ENCODE assay signal across 8 mouse cellular contexts in genomic region chr11:85184082-85184481, GRCm38 (mm10). TPM values are rescaled to one million over a fixed set of nuclear protein-coding genes. Genes with fewer than 3 reads are reported as not detected.
DNase-seq lines count a peak whose midpoint lies in the region; ATAC-seq and TF ChIP-seq lines count a peak whose summit lies in the region.

No protein-coding gene starts in this region.

- H3K9ac ChIP-seq in intestine, postnatal 0 days (ENCODE audit: low read depth, low read length), result no peak overlapping the region
- H3K9ac ChIP-seq in intestine, embryonic 15.5 days, result no peak overlapping the region
- no peak overlapping the region for H3K9ac ChIP-seq in ES-Bruce4 (ENCODE audit: low read depth, poor library complexity, severe bottlenecking)

- no peak overlapping the region for H3K4me2 ChIP-seq in intestine, postnatal 0 days (replicated peaks; ENCODE audit: low read depth)
- H3K4me2 ChIP-seq in intestine, embryonic 15.5 days (replicated peaks), result no peak overlapping the region

- H3K4me3 ChIP-seq in intestine, postnatal 0 days (ENCODE audit: low read depth, low read length), result no peak overlapping the region
- no peak overlapping the region for H3K4me3 ChIP-seq in intestine, embryonic 15.5 days (replicated peaks)
- no peak overlapping the region for H3K4me3 ChIP-seq in ES-Bruce4 (ENCODE audit: low read depth, low read length)
- H3K4me3 ChIP-seq in lung, adult 2 months (replicated peaks; ENCODE audit: extremely low read depth, low read depth, low read length), result no peak overlapping the region

- 79% methylated on average over 5 of the region's 5 CpGs for WGBS in intestine, postnatal 0 days
- WGBS in intestine, embryonic 15.5 days, result 67% methylated on average over 5 of the region's 5 CpGs
- WGBS in lung, adult 2 months, result 80% methylated on average over 5 of the region's 5 CpGs

- no peaks in the 10 kb centered on the region for H3K27me3 ChIP-seq in intestine, postnatal 0 days (replicated peaks; ENCODE audit: control insufficient read depth, insufficient read depth, low read length)
- no peaks in the 10 kb centered on the region for H3K27me3 ChIP-seq in intestine, embryonic 15.5 days (replicated peaks)
- no peaks in the 10 kb centered on the region for H3K27me3 ChIP-seq in ES-Bruce4 (ENCODE audit: control insufficient read depth, insufficient read depth, low read length, poor library complexity, severe bottlenecking)
- no peaks in the 10 kb centered on the region for H3K27me3 ChIP-seq in splenic B cell, adult 2 months (ENCODE audit: control insufficient read depth, insufficient read depth, low read length, poor library complexity, severe bottlenecking)

- peaks cover 10% of the 10 kb centered on the region; the same call in 1 of the 2 replicates for H3K36me3 ChIP-seq in intestine, postnatal 0 days (ENCODE audit: control insufficient read depth, insufficient read depth)
- no peaks in the 10 kb centered on the region for H3K36me3 ChIP-seq in intestine, embryonic 15.5 days
- no peaks in the 10 kb centered on the region for H3K36me3 ChIP-seq in ES-Bruce4 (ENCODE audit: control insufficient read depth, insufficient read depth, low read length, poor library complexity, severe bottlenecking)
- no peaks in the 10 kb centered on the region; the same call in 1 of the 2 replicates for H3K36me3 ChIP-seq in splenic B cell, adult 2 months (ENCODE audit: control insufficient read depth, insufficient read depth, low read length, poor library complexity, severe bottlenecking)

- no peak overlapping the region for H3K27ac ChIP-seq in intestine, postnatal 0 days (ENCODE audit: low read depth, low read length)
- H3K27ac ChIP-seq in intestine, embryonic 15.5 days, result no peak overlapping the region
- H3K27ac ChIP-seq in ES-Bruce4 (ENCODE audit: insufficient read depth, low read length), result no peak overlapping the region

- no peaks in the 10 kb centered on the region for H3K9me3 ChIP-seq in intestine, postnatal 0 days (ENCODE audit: control insufficient read depth)
- no peaks in the 10 kb centered on the region for H3K9me3 ChIP-seq in intestine, embryonic 15.5 days
- H3K9me3 ChIP-seq in ES-Bruce4 (replicated peaks; ENCODE audit: control insufficient read depth, insufficient read depth, low read length, poor library complexity, severe bottlenecking), result no peaks in the 10 kb centered on the region

- peak; percentile 47 for DNase-seq in brain, embryonic 14.5 days (ENCODE audit: low read depth)
- peak; percentile 31 for DNase-seq in gonadal fat pad, adult 2 months (ENCODE audit: low read depth)
- DNase-seq in lung, adult 2 months, result peak; percentile 31
- peak; percentile 85 for DNase-seq in splenic B cell, adult 2 months (ENCODE audit: low read depth, low spot score)
- DNase-seq in frontal cortex, postnatal 14 days (ENCODE audit: low spot score in 2 of 2), result no peak

- peak; percentile 73 for TF ChIP-seq CTCF in intestine, postnatal 0 days (IDR thresholded peaks at IDR 0.05; ENCODE audit: low read depth)
- TF ChIP-seq CTCF in ES-Bruce4 (IDR thresholded peaks at IDR 0.05; ENCODE audit: low read depth, low read length), result peak; percentile 30
- TF ChIP-seq CTCF in brain, embryonic 14.5 days (IDR thresholded peaks at IDR 0.05; ENCODE audit: borderline replicate concordance, extremely low read depth, insufficient read depth, insufficient read length), result peak; percentile 39; the same call in 1 of the 2 replicates
- TF ChIP-seq CTCF in lung, adult 2 months (IDR thresholded peaks at IDR 0.05; ENCODE audit: insufficient read depth, low read length), result peak; percentile 17; the same call in 1 of the 2 replicates

- H3K4me1 ChIP-seq in intestine, postnatal 0 days (replicated peaks; ENCODE audit: control insufficient read depth, insufficient read depth, low read length), result no peaks in the 10 kb centered on the region
- peaks cover 3% of the 10 kb centered on the region; the same call in 1 of the 2 replicates for H3K4me1 ChIP-seq in intestine, embryonic 15.5 days (replicated peaks)
- peaks cover 1% of the 10 kb centered on the region for H3K4me1 ChIP-seq in ES-Bruce4 (ENCODE audit: control insufficient read depth, insufficient read depth, low read length)
- peaks cover 7% of the 10 kb centered on the region for H3K4me1 ChIP-seq in lung, adult 2 months (ENCODE audit: control insufficient read depth, insufficient read depth, low read length)

- no peak for TF ChIP-seq EP300 in ES-Bruce4 (IDR thresholded peaks at IDR 0.05; ENCODE audit: insufficient read depth, low read depth, low read length)

- no peak for ATAC-seq in intestine, postnatal 0 days
- no peak for ATAC-seq in intestine, embryonic 15.5 days

- no peak for TF ChIP-seq POLR2A in ES-Bruce4 (IDR thresholded peaks at IDR 0.05; ENCODE audit: insufficient read depth, low read length)
- TF ChIP-seq POLR2A in brain, embryonic 14.5 days (IDR thresholded peaks at IDR 0.05; ENCODE audit: borderline replicate concordance, extremely low read depth, insufficient read depth, insufficient read length, poor library complexity, severe bottlenecking), result no peak
- TF ChIP-seq POLR2A in lung, adult 2 months (IDR thresholded peaks at IDR 0.05; ENCODE audit: borderline replicate concordance, extremely low read depth, low read depth, low read length), result no peak

RNA-seq across cellular contexts. Expression of gene 1700125H20Rik, which starts 13.9 kb away (rescaled TPM):
- polyA plus RNA-seq in intestine, postnatal 0 days (2015; fragmentation: Nextera tagmentation; extraction: Ambion mirVana), result 0.23 and 0.24 TPM in 2 replicates
- polyA plus RNA-seq in intestine, embryonic 15.5 days (2015; fragmentation: Nextera tagmentation; extraction: Ambion mirVana), result not detected in 2 replicates
- polyA plus RNA-seq in ES-Bruce4 (2011; ENCODE audit: insufficient read depth, insufficient read length, low read depth, missing spikeins), result not detected in 2 replicates
- 0.11 and 0.45 TPM in 2 replicates for polyA plus RNA-seq in brain, embryonic 14.5 days (2012; rRNA removed)
- polyA plus RNA-seq in gonadal fat pad, adult 2 months (2012; rRNA removed), result not detected in 2 replicates
- not detected in 2 replicates for polyA plus RNA-seq in lung, adult 2 months (2012; rRNA removed)

RNA-seq across cellular contexts. Expression of gene Usp32, which starts 44.1 kb away (rescaled TPM):
- polyA plus RNA-seq in intestine, postnatal 0 days (2015; fragmentation: Nextera tagmentation; extraction: Ambion mirVana), result 3.5 and 3.7 TPM in 2 replicates
- polyA plus RNA-seq in intestine, embryonic 15.5 days (2015; fragmentation: Nextera tagmentation; extraction: Ambion mirVana), result 3.4 and 4.3 TPM in 2 replicates
- 46.4 and 71.2 TPM in 2 replicates for polyA plus RNA-seq in ES-Bruce4 (2011; ENCODE audit: insufficient read depth, insufficient read length, low read depth, missing spikeins)
- polyA plus RNA-seq in brain, embryonic 14.5 days (2012; rRNA removed), result 20.5 and 31.9 TPM in 2 replicates
- 6.8 and 7.8 TPM in 2 replicates for polyA plus RNA-seq in gonadal fat pad, adult 2 months (2012; rRNA removed)
- polyA plus RNA-seq in lung, adult 2 months (2012; rRNA removed), result 4.4 and 7.9 TPM in 2 replicates

RNA-seq across cellular contexts. Expression of gene Appbp2, which starts 50.8 kb away (rescaled TPM):
- polyA plus RNA-seq in intestine, postnatal 0 days (2015; fragmentation: Nextera tagmentation; extraction: Ambion mirVana), result 17.5 and 19.5 TPM in 2 replicates
- 36.8 and 40.6 TPM in 2 replicates for polyA plus RNA-seq in intestine, embryonic 15.5 days (2015; fragmentation: Nextera tagmentation; extraction: Ambion mirVana)
- 54.6 and 57.9 TPM in 2 replicates for polyA plus RNA-seq in ES-Bruce4 (2011; ENCODE audit: insufficient read depth, insufficient read length, low read depth, missing spikeins)
- polyA plus RNA-seq in brain, embryonic 14.5 days (2012; rRNA removed), result 36.6 and 43.0 TPM in 2 replicates
- polyA plus RNA-seq in gonadal fat pad, adult 2 months (2012; rRNA removed), result 13.2 and 14.9 TPM in 2 replicates
- 10.2 and 11.1 TPM in 2 replicates for polyA plus RNA-seq in lung, adult 2 months (2012; rRNA removed)

Comparison
In these comparisons a context has a peak if more than half of its experiments do, and no peak if none do; other contexts are left out.
1. CTCF ChIP-seq: peak in every context shown above with its lines; median percentile 73 in intestine, postnatal 0 days; 39 in brain, embryonic 14.5 days; 30 in ES-Bruce4; 17 in lung, adult 2 months.
2. DNase-seq: peak in brain, embryonic 14.5 days (single experiment), gonadal fat pad, adult 2 months (single experiment), lung, adult 2 months (single experiment) and splenic B cell, adult 2 months (single experiment); none in frontal cortex, postnatal 14 days (0 of 2).